Comparison of ENCODE assay signal across 8 mouse cellular contexts in the genomic region with DNA sequence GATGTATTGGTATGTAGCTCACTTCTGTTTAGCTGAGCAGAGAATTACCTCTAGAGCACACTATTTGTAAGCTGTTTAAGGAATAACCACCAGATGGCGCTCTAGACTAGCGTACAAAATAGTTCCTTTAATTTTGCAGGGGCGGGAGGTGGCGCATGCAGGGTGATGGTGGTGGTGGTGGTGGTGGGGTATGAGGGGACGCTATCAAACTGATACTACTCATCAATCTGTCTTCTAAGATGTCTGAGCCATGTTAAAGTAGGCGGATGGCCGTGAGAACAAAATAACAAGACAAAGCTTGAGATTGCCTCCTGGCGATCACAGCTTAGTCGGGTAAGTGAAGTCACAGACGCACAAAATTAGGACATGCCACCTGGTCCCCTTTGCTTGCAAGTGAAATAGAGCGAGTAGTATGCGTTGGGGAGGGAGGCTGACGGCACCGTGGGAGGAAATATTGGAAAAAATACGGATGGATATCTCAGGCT.
A peak's percentile ranks its signal among the peaks of the same experiment; 100 is the strongest.
DNase-seq lines count a peak whose midpoint lies in the region; ATAC-seq and TF ChIP-seq lines count a peak whose summit lies in the region.

No protein-coding gene starts in this region.

- H3K9me3 ChIP-seq in CH12.LX (replicated peaks; ENCODE audit: low read length) = no peaks in the 10 kb centered on the region
- no peaks in the 10 kb centered on the region for H3K9me3 ChIP-seq in heart, postnatal 0 days (replicated peaks; ENCODE audit: control insufficient read depth, low read length)
- H3K9me3 ChIP-seq in midbrain, postnatal 0 days (ENCODE audit: low read length) = no peaks in the 10 kb centered on the region

- peaks cover 34% of the 10 kb centered on the region for H3K27me3 ChIP-seq in CH12.LX (replicated peaks)
- H3K27me3 ChIP-seq in heart, postnatal 0 days (ENCODE audit: control insufficient read depth, insufficient read depth, low read length) = no peaks in the 10 kb centered on the region
- no peaks in the 10 kb centered on the region for H3K27me3 ChIP-seq in midbrain, postnatal 0 days (ENCODE audit: insufficient read depth, low read length)

- H3K79me2 ChIP-seq in CH12.LX (replicated peaks; ENCODE audit: control insufficient read depth, extremely low read depth, insufficient read depth, poor library complexity, severe bottlenecking) = no peaks in the 10 kb centered on the region

- TF ChIP-seq EP300 in CH12.LX (IDR thresholded peaks at IDR 0.05; ENCODE audit: low read length) = no peak
- no peak for TF ChIP-seq EP300 in heart, postnatal 0 days (IDR thresholded peaks at IDR 0.05; ENCODE audit: low read depth)

- in situ Hi-C loops in CH12.LX (cut with MboI; ENCODE audit: low pct_ligation_motif_present, low pct_unique_long_range_greater_than_20kb, low sequenced_read_pairs) = loop anchor here (25.0 kb wide), 1 partner anchor 1331 kb away; no protein-coding TSS in a partner anchor

- no peak for TF ChIP-seq POLR2A in CH12.LX (IDR thresholded peaks at IDR 0.05; ENCODE audit: low read depth, low read length)

- H3K4me3 ChIP-seq in CH12.LX (replicated peaks in 1 of 3; ENCODE audit: low read depth in 2 of 3, low read length in 2 of 3, poor library complexity in 1 of 3) = no peak overlapping the region
- H3K4me3 ChIP-seq in heart, postnatal 0 days (ENCODE audit: low read depth, low read length) = no peak overlapping the region
- peak overlapping the region; percentile 7 for H3K4me3 ChIP-seq in left cerebral cortex, adult 2 months
- H3K4me3 ChIP-seq in midbrain, postnatal 0 days (ENCODE audit: low read depth, low read length) = 0 out of 2 replicates have a peak overlapping the region, but pooled peaks have one; percentile 4

- DNase-seq in cerebellum, adult 18-20 months = peak; percentile 5 to 35
- DNase-seq in cerebellum, adult 11-12 months = no peak
- peak; percentile 58 for DNase-seq in CH12.LX (ENCODE audit: extremely low read depth)
- DNase-seq in embryo, embryonic 10 days (ENCODE audit: low spot score) = peak; percentile 76
- peak; percentile 51 for DNase-seq in heart, postnatal 0 days (ENCODE audit: low spot score)
- peak; percentile 34 to 47 for DNase-seq in left cerebral cortex, adult 2 months (ENCODE audit: extremely low spot score in 1 of 2, low spot score in 2 of 2)
- peak; percentile 89 for DNase-seq in midbrain, postnatal 0 days (ENCODE audit: low spot score)

- 26% methylated on average over 15 of the region's 15 CpGs for WGBS in heart, postnatal 0 days
- 28% methylated on average over 15 of the region's 15 CpGs for WGBS in midbrain, postnatal 0 days

- H3K27ac ChIP-seq in CH12.LX (ENCODE audit: insufficient read depth, low read depth) = no peak overlapping the region
- no peak overlapping the region for H3K27ac ChIP-seq in heart, postnatal 0 days (ENCODE audit: low read depth)
- H3K27ac ChIP-seq in left cerebral cortex, adult 2 months = no peak overlapping the region
- no peak overlapping the region for H3K27ac ChIP-seq in midbrain, postnatal 0 days (ENCODE audit: low read depth, low read length)

- peak; percentile 86 for TF ChIP-seq RAD21 in CH12.LX (IDR thresholded peaks at IDR 0.05; ENCODE audit: low read depth, low read length)

- H3K9ac ChIP-seq in CH12.LX (ENCODE audit: insufficient read depth, low read depth) = no peak overlapping the region
- H3K9ac ChIP-seq in heart, postnatal 0 days (replicated peaks; ENCODE audit: low read depth, low read length) = no peak overlapping the region
- H3K9ac ChIP-seq in midbrain, postnatal 0 days (replicated peaks; ENCODE audit: low read length, poor library complexity, severe bottlenecking) = no peak overlapping the region

- dilution Hi-C loops in CH12.LX (cut with MboI; ENCODE audit: extremely low pct_ligation_motif_present, extremely low pct_unique_long_range_greater_than_20kb, low sequenced_read_pairs) = no loop called here

- no peaks in the 10 kb centered on the region for H3K36me3 ChIP-seq in CH12.LX (replicated peaks in 1 of 2; ENCODE audit: control insufficient read depth in 1 of 2, insufficient read depth in 1 of 2, low read length in 1 of 2)
- no peaks in the 10 kb centered on the region for H3K36me3 ChIP-seq in heart, postnatal 0 days (replicated peaks; ENCODE audit: control insufficient read depth, insufficient read depth, low read length)
- H3K36me3 ChIP-seq in midbrain, postnatal 0 days (ENCODE audit: insufficient read depth, low read length) = no peaks in the 10 kb centered on the region

- no peak for ATAC-seq in heart, postnatal 0 days (ENCODE audit: insufficient read depth, low read depth)
- 0 out of 2 replicates have a peak, but pooled peaks have one; percentile 16 for ATAC-seq in midbrain, postnatal 0 days (ENCODE audit: low FRiP score)
- ATAC-seq in erythroblast, adult 5-6 weeks (replicated peaks; ENCODE audit: low FRiP score, poor library complexity, severe bottlenecking) = no peak

- no peak overlapping the region for H3K4me2 ChIP-seq in CH12.LX (ENCODE audit: insufficient read depth, low read depth, poor library complexity, severe bottlenecking)
- H3K4me2 ChIP-seq in heart, postnatal 0 days (ENCODE audit: low read depth, low read length) = no peak overlapping the region
- peak overlapping the region; percentile 40 for H3K4me2 ChIP-seq in midbrain, postnatal 0 days (ENCODE audit: low read depth, low read length, poor library complexity, severe bottlenecking)

- no peaks in the 10 kb centered on the region for H3K4me1 ChIP-seq in CH12.LX (ENCODE audit: control insufficient read depth in 1 of 2, insufficient read depth in 2 of 2)
- H3K4me1 ChIP-seq in heart, postnatal 0 days (ENCODE audit: control insufficient read depth, insufficient read depth) = no peaks in the 10 kb centered on the region
- H3K4me1 ChIP-seq in midbrain, postnatal 0 days (ENCODE audit: insufficient read depth, low read length) = no peaks in the 10 kb centered on the region

- TF ChIP-seq CTCF in CH12.LX (conservative IDR thresholded peaks at IDR 0.05 in 1 of 2, IDR thresholded peaks at IDR 0.05 in 1 of 2; ENCODE audit: low read depth in 2 of 2, low read length in 2 of 2) = peak; percentile 57 to 92; a peak in 3 of 4 replicates
- peak; percentile 84 for TF ChIP-seq CTCF in heart, postnatal 0 days (IDR thresholded peaks at IDR 0.05; ENCODE audit: low read depth)
- peak; percentile 77 for TF ChIP-seq CTCF in left cerebral cortex, adult 2 months (IDR thresholded peaks at IDR 0.05)
- TF ChIP-seq CTCF in midbrain, postnatal 0 days (IDR thresholded peaks at IDR 0.05) = peak; percentile 98

- intact Hi-C loops in left cerebral cortex, adult 2 months (cut with DNase I) = loop anchor here (1.0 to 5.0 kb wide), 3 partner anchors 1181 to 1806 kb away; no protein-coding TSS in a partner anchor

TF ChIP-seq in CH12.LX, 34 proteins besides CTCF, POLR2A, EP300 and RAD21:
- TF ChIP-seq MAFK (IDR thresholded peaks at IDR 0.05; ENCODE audit: insufficient replicate concordance, low read length) (peak; percentile 26; the same call in 1 of the 2 replicates), CHD2 (IDR thresholded peaks at IDR 0.05; ENCODE audit: low read length) (no peak), SMC3 (IDR thresholded peaks at IDR 0.05; ENCODE audit: low read depth, low read length) (peak; percentile 79)

Comparison
In these comparisons a context has a peak if more than half of its experiments do, and no peak if none do; other contexts are left out.
1. H3K4me3 ChIP-seq: peak in left cerebral cortex, adult 2 months (single experiment) and midbrain, postnatal 0 days (single experiment); none in CH12.LX (0 of 3) and heart, postnatal 0 days (single experiment).
2. Peak in every context shown above with its lines, with median percentiles within 50 percentile points of each other: CTCF ChIP-seq.